Mouse (Mus musculus): ENCODE data around the gene Myo1g.
"Not testable (repeated sequence)": the region's sequence is repeated elsewhere in the genome, so short reads cannot be mapped to it uniquely, and the experiment has no call there.

The Myo1g gene

GRCm38 (mm10) chr11:6529961-6530360, 9.2 kb upstream of the Myo1g start:
- DNase-seq (ENCODE audit: extremely low read depth, low read depth, low spot score): no peak

- peak; percentile 46 for DNase-seq (ENCODE audit: extremely low read depth, low read depth, low spot score)
Observed at GRCm38 (mm10) chr11:6528186-6529006, 7.6 kb upstream of the Myo1g start.

GRCm38 (mm10) chr11:6527256-6528185, 6.8 kb upstream of the Myo1g start:
- peak; percentile 58 for DNase-seq (ENCODE audit: extremely low read depth, low read depth, low spot score)

GRCm38 (mm10) chr11:6526526-6527255, 5.9 kb upstream of the Myo1g start:
- not testable (repeated sequence) for DNase-seq (ENCODE audit: extremely low read depth, low read depth, low spot score)

GRCm38 (mm10) chr11:6525241-6525640, 4.5 kb upstream of the Myo1g start:
- no peak for DNase-seq (ENCODE audit: extremely low read depth, low read depth, low spot score)

- DNase-seq (ENCODE audit: extremely low read depth, low read depth, low spot score): no peak
Observed at GRCm38 (mm10) chr11:6524880-6525238, 4.1 kb upstream of the Myo1g start.

GRCm38 (mm10) chr11:6524165-6524879, 3.6 kb upstream of the Myo1g start:
- no peak for DNase-seq (ENCODE audit: extremely low read depth, low read depth, low spot score)

- no peak for DNase-seq (ENCODE audit: extremely low read depth, low read depth, low spot score)
Observed at GRCm38 (mm10) chr11:6523662-6524088, 2.9 kb upstream of the Myo1g start.

GRCm38 (mm10) chr11:6522782-6523525, 2.2 kb upstream of the Myo1g start:
- DNase-seq (ENCODE audit: extremely low read depth, low read depth, low spot score): no peak

- DNase-seq (ENCODE audit: extremely low read depth, low read depth, low spot score): no peak
Observed at GRCm38 (mm10) chr11:6519491-6520033, 1.2 kb downstream of the Myo1g start.

GRCm38 (mm10) chr11:6514837-6515236, 5.9 kb downstream of the Myo1g start:
- DNase-seq (ENCODE audit: extremely low read depth, low read depth, low spot score): no peak

- DNase-seq (ENCODE audit: extremely low read depth, low read depth, low spot score): no peak
Observed at GRCm38 (mm10) chr11:6508269-6508876, 12.4 kb downstream of the Myo1g start.

- peak; percentile 49 for DNase-seq (ENCODE audit: extremely low read depth, low read depth, low spot score)
Observed at GRCm38 (mm10) chr11:6506516-6506915, 14.2 kb downstream of the Myo1g start.

- peak; percentile 56 for DNase-seq (ENCODE audit: extremely low read depth, low read depth, low spot score)
Observed at GRCm38 (mm10) chr11:6504689-6505088, 16.1 kb downstream of the Myo1g start.

- DNase-seq (ENCODE audit: extremely low read depth, low read depth, low spot score): no peak
Observed at GRCm38 (mm10) chr11:6504226-6504625, 16.5 kb downstream of the Myo1g start.

- DNase-seq (ENCODE audit: extremely low read depth, low read depth, low spot score): no peak
Observed at GRCm38 (mm10) chr11:6502506-6502905, 18.3 kb downstream of the Myo1g start.

GRCm38 (mm10) chr11:6497311-6497948, 23.3 kb downstream of the Myo1g start:
- DNase-seq (ENCODE audit: extremely low read depth, low read depth, low spot score): no peak

GRCm38 (mm10) chr11:6489691-6490503, 30.9 kb downstream of the Myo1g start:
- no peak for DNase-seq (ENCODE audit: extremely low read depth, low read depth, low spot score)
